Mouse (Mus musculus): ENCODE results near the gene H2al1e.

DNA sequence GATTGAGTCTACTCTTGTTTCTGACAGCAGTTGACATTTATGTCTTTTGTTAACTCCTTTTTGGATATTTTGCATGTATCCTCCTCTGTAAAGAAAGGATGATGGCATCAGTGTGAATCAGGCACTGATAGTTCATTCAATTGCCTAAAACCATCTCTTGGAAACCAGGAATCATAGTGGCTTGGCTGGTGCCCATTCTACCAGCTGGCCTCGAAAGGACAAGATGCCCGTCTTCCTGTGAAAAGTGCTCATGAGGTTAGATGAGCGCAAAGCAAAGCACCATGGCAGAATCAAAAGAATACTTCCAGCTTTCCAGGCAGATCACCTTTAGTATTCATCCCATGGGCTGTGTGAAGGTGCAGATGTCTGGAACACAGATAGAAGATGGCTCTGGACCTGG lies 35.0 kb downstream of the H2al1e start:
- no peak for TF ChIP-seq CTCF (IDR thresholded peaks at IDR 0.05)
- TF ChIP-seq EP300 (IDR thresholded peaks at IDR 0.05), result no peak

All from lung, postnatal 0 days (tissue).